Mouse (Mus musculus) G1E-ER4 (cell line): Measurements from ENCODE around the gene Tifa. TPM values are rescaled to one million over a fixed set of nuclear protein-coding genes. Genes with fewer than 3 reads are reported as not detected.

Experiments used
- GATA1 ChIP-seq: IDR thresholded peaks from one replicate; pipeline ENCODE4 v1.8.0; 2012; ENCODE audit warnings: low read length, inconsistent platforms
- polyA plus RNA-seq: library from polyadenylated mRNA; stranded (reverse); fragments of >175 nt; gene quantifications from 2 replicates; pipeline ENCODE4 v1.2.3, GENCODE M21; 2012

Tifa gene
- polyA plus RNA-seq, 1 experiment = 19.2 TPM

DNA sequence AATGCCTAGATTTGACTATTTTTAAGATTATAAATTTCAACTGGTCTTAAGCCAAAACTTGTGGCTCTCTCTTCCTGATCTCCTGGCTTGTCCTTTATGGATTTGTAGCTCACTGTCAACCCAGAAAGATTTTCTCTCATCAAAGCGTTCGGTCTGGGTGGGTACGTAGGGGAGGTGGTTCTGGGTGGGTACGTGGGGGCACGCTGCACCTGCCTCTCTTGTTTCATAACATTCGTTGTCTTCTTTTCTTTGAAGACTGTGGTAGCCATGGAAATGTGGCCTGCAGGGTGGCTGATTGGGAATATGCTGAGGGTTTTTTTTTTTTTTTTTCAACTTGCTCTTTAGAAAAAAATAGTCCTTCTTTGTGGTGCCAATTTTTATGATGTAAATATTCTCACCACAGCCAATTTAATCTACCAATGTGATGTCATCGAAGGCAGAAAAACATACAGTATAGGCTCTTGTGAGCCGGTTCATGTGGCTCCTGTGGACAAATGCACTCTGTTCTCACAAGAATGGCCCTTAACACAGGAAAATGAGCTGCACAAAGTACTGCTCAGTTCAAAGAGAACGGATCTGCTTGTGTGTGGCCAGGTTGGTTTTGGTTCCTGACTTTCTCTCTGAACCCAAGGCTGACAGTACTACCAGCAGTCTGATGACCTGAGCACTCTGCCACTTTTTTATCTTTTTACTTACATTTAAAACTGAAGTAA is 78.6 kb downstream of the Tifa start:
- TF ChIP-seq GATA1 = no peak

- TF ChIP-seq GATA1 = no peak
These were observed 79.3 kb downstream of the Tifa start for GRCm38 (mm10) chr3:127868880-127869279.

DNA sequence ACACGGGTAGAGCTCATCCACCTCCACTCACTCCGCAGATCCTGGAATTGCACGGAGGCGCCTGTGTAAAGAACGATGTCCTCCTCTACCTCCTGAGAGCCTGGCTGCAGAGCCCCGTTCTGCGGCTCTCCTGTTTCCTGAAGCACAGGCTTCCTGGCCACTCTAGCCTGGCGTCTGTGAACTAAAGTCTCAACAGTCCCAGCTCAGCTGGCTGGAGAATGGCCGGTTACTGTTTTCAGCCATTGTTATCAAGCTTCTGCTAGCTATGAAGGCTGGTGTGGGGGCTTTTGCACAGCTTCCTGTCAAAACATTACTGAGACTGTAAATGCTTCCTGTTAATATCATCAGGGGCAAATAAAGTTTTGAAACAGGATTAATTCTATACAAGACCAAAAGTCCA is 82.0 kb downstream of the Tifa start:
- no peak for TF ChIP-seq GATA1

GRCm38 (mm10) chr3:127874254-127874883 is 84.8 kb downstream of the Tifa start:
- no peak for TF ChIP-seq GATA1

DNA sequence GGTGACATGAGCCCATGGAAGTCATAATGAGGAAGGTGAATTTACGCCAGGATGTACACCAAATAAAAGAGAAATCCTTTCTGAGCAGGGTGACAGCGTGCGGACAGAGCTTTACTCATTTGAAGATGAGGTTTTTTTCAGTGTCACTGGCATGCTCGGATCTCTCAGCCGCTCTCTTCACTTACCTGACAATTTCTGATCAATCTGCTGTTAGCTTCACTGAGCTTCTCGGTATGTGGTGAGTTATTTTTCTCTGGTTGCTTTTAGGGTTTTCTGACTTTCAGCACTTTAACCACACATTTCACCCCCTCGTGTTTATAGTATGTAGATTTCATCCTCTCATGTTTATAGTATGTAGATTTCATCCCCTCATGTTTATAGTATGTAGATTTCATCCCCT is 85.5 kb downstream of the Tifa start:
- TF ChIP-seq GATA1 = no peak

DNA sequence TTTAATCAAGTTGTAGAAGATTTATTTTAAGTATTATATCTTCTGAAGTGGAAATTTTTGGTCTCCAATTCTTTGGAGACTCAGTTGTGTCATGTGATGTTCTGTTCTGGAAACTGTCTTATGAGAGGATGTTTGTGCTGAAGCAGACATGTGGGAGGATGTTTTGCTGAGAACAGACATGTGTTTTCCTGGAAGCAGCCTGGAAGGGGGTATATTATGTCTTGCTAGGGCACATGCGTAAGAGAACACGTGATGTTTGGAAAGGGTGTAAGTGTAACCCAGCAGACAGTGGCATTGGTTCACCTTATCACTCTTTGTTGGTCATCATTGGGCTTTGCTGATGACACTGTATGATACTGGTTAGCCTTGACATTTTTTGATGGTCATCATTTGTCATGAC is 85.9 kb downstream of the Tifa start:
- no peak for TF ChIP-seq GATA1

- TF ChIP-seq GATA1 = no peak
These were observed 90.4 kb downstream of the Tifa start for GRCm38 (mm10) chr3:127879968-127880367.

- TF ChIP-seq GATA1 = no peak
These were observed 92.1 kb downstream of the Tifa start for GRCm38 (mm10) chr3:127881684-127882083.

Other genes with a start within 250 kb of the Tifa start
- gene Larp7, start 236.5 kb upstream of the Tifa start, polyA plus RNA-seq = 45.7 and 52.2 TPM in 2 replicates
- 1.4 and 1.6 TPM in 2 replicates for gene Zgrf1, start 236.3 kb upstream of the Tifa start, polyA plus RNA-seq
- gene Neurog2, start 156.7 kb upstream of the Tifa start, polyA plus RNA-seq = not detected in 2 replicates
- 0.02 and 0.09 TPM in 2 replicates for gene Alpk1, start 9.3 kb upstream of the Tifa start, polyA plus RNA-seq
- gene Ap1ar, start 47.7 kb downstream of the Tifa start, polyA plus RNA-seq = 128 and 224 TPM in 2 replicates
- gene Fam241a, start 106.5 kb downstream of the Tifa start, polyA plus RNA-seq = 31.1 and 45.9 TPM in 2 replicates